Mouse (Mus musculus) common myeloid progenitor, adult 5-6 weeks (primary cell): Measurements from ENCODE around the gene Scpep1. TPM values are rescaled to one million over a fixed set of nuclear protein-coding genes. Genes with fewer than 3 reads are reported as not detected.
A peak's percentile ranks its signal among the peaks of the same experiment; 100 is the strongest.

Experiments used
- ATAC-seq: replicated peaks from 2 replicates; pipeline ENCODE4 v1.8.0; 2016; ENCODE audit warnings: low read depth, mild to moderate bottlenecking, moderate TSS enrichment, inconsistent platforms; ENCODE audit not compliant: poor library complexity, severe bottlenecking
- total RNA-seq: library from RNA; stranded (forward); fragments of 200-1000, 187-1606 nt; gene quantifications from 2 replicates; pipeline ENCODE4 v1.2.3, GENCODE M21; 2017

Gene Scpep1
- total RNA-seq, 1 experiment from 2014 or later = 14.6 TPM

DNA sequence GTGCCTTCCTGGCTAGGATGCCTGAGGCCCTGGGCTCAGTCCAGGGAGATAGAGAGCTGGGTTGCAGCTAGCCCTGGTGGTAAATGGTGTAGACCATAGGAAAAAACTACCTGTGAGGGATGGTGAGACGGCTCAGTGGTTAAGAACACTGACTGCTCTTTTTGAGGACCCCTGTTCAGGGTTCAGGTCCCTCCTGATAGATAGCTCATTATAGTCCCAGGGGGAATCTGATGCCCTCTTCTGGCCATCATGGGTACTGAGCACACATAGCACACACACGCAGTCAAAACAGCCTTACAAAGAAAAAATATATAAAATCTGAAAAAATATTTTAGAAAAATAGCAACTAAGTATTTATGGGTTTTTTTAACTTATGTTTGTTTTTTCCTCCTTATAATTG lies 21.1 kb upstream of the Scpep1 start:
- ATAC-seq = no peak

DNA sequence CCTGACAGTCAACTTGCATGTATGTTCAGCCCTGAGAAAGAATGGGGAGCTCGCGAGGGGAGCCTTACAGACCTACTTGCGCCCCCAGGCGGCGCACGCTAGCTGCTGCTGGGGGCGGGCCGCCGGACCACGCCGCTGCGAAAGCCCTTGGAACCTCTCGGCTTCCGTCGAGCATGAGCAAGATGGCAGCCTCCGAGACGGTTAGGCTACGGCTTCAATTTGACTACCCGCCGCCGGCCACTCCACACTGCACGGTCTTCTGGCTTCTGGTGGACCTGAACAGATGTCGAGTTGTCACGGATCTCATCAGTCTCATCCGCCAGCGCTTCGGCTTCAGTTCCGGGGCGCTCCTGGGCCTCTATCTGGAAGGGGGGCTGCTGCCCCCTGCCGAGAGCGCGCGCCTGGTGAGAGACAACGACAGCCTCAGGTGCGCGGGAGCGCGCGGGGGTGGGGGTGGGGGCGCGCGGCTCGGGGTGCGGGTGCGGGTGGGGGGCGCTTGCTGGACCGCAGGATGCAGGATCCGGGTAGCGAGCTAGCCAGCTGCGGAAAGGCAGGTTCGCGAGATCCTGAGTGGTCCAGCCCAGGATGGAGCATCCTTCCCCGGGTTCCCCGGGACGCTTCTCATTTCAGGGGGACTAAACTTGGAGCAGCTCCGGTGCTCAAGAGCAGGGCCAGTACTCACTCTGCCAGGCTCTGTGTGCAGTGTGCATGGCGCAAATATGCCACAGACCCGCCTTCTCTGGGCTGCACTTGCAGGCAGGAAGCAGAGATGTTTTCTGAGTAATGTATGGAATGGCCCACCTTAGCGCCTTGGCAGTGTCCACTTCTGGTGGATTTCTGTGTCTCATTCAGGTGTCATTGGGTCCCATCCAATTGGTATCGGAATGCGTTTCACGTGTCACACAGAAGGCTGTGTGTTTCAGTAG lies 18.8 kb upstream of the Scpep1 start:
- peak; percentile 90 for ATAC-seq

DNA sequence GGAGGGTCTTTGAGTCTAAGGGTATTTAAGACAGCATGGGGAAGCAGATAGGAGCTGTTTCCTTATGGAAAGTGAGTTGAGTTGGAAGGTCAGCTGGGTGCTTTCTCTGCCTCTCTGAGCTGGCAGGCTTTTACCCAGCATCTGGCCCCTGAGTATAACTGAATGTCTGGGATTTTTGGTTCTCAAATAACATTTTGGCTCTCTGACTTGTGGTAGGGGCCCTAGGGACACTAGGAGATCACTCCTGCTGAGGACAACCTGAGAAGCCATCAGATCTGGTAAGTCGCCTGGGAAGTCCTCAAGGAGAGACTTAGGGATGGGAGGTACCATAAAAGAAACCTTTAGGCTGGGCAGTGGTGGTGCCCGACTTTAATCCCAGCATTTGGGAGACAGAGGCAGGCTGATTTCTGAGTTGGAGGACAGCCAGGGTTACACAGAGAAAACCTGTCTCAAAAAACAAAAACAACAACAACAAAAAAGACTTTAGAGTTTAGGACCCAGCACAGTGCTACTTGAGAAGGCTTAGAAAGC lies 15.0 kb upstream of the Scpep1 start, which contains the start of gene Coil:
Gene Coil (plus strand): TSS at position 51 of the 531 bp plus-strand sequence.
- no peak for ATAC-seq

DNA sequence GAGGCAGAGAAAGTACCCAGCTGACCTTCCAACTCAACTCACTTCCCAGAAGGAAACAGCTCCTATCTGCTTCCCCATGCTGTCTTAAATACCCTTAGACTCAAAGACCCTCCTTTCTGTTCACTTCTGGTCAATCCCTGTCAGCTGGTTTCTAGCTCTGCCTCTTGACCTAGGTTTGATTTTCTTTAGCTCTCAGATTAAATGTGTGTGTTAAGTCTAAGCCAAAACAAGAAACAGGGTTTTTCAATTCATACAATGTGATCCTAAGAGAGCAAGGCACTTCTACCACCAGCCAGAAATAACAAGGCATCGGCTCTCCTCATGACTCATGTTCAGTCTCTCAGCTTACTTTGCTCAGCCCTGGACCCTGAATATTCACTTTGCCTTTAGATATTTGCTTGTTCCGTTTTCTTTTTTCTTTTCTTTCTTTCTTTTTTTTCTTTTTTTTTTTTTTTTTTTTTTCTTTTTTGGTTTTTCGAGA lies 11.7 kb upstream of the Scpep1 start, which contains the start of gene Elobl:
Gene Elobl (minus strand): TSS at position 51 of the 481 bp plus-strand sequence.
- no peak for ATAC-seq

DNA sequence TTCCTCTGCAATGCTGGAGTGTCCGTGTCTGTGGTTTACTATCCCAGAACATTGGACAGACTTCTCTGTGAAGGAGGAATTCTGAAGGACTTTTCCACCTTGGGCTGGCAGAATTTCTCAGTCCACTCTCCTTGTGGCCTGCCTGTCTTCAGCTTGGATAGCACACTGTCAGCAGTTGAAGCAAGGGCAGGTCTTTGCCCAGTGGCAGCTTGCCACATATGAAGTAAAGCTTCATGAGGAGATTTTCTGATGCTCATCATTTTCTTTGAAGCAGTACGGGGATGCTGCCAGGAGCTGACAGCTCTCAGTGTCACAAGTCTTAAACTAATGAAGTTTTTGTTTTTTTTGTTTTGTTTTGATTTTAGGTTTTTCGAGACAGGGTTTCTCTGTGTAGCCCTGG lies 3.6 kb upstream of the Scpep1 start:
- ATAC-seq = no peak

DNA sequence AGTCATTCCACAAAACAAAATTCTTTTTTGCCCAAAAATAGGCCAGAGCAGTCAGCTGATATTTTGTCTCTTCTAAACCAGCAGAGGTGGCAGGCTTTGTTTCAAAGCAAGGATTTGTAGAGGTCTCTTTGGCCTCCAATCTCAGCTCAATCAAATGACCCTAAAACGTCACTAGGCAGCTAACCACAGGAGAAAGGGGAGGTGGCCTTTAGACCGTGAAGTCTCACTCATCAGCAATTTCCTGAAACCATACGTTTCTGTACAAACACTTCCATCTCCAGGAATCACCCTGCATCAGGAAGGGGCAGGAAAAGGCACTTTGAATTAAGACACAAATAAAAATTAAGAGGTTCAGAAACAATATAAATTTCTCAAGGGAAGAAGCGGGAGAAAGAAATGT lies 462 bp downstream of the Scpep1 start:
- peak; percentile 52 for ATAC-seq

DNA sequence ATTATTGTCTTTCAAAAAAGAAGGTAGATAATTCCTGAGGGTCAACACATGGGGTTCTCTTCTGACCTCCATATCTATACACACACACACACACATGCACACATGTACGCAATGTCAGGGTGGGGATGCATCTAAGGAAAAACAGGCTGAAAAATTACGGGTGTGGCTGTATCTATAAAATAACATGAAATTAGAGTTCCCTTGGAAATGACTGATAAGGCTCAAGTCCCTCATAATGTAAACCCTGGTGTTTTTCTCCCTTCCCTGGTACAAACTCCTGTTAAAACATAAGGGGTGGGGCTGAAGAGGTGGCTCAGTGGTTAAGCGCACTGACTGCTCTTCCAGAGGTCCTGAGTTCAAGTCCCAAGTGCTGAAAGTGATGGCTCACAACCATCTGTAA lies 1.7 kb downstream of the Scpep1 start:
- ATAC-seq = no peak

DNA sequence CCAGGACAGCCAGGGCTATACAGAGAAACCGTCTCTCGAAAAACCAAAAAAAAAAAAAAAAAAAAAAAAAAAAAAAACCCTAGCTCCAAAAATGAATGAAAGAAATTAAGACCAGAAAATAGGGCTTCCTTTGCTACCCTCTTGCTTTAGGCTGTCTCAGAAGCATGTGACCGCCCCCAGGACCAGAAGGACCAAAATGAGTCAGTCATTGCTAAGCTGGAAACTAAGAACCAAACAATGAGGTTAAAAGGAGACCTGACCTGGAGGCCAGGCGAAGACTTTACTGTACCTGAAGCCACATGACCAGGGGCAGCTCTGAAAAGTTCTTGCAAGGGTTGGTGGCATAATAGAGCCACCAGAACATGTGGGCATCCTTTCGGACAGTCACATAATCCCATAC lies 3.1 kb downstream of the Scpep1 start:
- no peak for ATAC-seq

DNA sequence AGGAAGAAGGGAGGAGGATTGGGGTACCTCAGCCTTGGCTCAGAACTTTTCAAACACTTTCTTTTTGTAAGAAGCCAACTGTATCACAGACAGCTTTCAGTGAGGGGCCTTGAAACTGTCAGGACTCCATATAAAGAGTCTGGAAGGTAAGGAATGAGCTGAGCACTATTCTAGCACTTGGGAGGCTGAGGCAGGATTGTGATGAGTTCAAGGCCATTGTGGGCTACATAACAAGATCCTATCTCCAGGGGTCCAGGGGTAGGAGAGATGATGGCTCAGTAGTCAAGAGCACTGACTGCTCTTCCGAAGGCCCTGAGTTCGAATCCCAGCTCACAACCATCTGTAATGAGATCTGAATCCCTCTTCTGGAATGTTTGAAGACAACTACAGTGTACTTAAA lies 3.7 kb downstream of the Scpep1 start:
- ATAC-seq = no peak

DNA sequence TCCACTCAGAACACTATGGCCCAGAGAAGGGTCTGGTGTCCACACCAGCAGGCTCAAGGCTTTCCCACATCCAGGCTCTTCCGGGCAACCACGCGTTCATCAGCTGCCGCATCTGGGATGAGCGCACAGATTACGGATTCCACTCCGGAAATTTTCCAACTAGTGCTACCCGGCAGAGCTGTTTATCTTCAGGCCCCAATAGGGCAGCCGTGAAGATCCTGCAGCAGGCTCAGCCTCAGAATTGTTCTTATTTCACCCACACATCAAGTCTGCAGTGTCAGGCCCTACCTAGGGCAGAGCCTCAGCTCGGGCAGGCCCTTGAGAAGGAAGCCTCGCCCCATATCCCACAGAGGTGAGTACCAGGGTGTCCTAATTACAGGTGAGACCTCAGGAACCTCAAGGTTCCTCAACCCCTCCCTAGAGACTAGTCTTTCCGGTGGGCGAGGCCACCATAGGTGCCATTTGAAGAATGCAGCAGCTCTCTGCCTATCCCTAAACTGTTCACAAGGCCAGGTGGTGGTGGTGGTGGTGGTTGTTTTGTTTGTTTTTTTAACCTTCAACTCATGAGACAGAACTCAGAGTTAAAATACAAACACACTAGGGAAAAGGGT lies 4.5 kb downstream of the Scpep1 start:
- ATAC-seq = no peak

DNA sequence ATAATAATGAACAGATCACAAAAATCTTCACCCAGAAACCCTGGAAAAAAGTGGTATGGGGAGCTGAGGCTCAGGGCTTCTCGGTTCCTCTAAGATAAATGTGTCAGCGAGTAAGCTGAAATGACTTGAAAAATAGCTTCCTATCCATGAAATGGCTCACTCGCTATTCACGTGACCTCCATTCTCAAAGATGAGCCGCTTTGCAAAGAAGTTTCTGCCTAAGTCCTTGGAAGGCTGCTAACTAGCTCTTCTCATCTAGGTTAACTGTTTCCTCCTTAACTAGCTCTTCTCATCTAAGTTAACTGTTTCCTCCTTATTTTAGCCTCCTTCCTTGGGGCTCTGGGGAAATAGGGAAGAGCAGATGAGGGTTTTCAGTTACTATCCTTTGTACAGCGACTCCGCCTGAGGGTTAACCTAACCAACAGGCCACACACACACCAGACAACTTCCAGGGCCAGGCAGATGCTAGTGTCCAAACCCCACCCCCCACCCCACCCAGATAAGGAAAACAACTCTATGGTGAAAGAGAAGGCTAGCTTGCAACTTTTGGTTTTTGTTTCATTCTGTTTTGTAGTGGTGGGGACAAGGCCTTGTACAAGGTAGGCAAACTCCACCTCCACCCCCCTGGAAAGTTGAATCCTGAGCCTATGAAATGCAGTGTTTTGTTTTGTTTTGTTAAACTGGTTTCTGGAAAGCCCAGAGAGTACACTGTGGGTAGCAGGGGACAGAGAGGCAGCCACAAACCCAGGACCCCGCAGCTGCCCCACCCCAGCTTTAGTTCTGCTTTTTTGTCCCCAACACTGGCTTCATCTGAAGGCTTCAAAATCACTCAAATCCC lies 5.2 kb downstream of the Scpep1 start:
- peak; percentile 55 for ATAC-seq

DNA sequence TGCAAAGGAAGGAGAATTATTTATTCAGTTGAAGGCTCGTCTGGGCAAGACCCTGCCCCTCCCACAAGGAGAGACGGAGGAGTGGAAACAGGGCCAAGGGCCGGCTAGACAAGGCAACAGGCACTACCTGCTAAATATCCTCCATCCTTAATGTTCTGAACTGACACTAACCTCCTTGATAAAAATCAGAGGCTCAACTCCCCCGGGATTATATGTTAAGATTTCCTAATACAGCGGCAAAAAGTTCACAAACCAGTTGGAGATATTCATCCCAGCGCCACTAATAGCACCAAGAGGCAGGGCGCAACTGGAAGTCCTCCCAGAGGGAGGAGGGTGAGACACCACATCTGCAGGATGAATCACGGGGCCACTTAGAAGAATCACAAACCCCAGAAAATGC lies 6.4 kb downstream of the Scpep1 start:
- no peak for ATAC-seq

DNA sequence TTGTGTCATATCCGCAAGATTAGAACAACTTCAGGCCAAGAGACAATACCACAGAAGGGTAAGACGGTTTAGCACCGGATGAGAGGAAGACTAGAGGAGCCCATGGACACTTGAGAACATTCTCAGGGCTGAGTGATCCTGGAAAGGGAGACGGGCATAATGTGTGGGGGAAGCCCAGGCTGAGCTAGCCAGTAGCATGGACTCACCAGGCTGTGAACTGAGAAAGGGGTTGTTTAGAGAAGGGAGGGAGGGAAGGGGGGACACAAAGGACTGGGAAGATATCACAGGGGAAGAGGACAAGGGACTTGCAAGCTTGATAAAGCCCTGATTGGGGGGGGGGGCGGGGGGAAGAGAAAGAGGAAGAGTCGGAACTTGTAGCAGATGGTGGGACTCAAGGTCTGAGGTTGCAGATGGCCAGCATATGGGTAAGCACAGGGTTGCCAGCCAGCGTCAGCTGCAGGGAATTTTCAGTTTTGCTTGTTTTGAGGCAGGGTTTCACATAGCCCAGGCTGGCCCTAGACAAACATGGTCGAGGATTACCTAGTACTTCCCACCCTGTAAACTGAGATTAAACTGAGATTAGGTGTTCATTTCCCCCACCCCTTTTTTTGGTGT lies 9.2 kb downstream of the Scpep1 start:
- ATAC-seq = peak; percentile 53

DNA sequence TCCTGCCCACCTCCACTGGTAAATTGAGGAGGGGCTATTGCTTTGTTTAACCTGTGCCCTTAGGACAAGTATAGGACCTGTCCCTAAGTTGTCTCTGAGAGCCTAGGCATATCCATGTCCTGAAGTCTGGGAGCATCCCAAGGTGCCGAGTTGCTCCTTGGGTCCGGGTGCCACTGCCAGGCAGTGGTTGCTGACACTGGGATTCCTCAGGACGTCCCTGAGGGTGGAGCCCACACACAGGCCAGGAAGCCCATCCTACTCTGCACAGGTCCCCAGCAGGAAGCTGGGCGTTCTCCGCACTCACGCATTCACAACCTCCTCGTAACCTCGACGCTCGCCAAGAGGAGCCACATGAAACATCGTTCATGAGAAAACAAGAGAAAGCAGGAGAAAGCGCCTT lies 13.8 kb downstream of the Scpep1 start:
- no peak for ATAC-seq

DNA sequence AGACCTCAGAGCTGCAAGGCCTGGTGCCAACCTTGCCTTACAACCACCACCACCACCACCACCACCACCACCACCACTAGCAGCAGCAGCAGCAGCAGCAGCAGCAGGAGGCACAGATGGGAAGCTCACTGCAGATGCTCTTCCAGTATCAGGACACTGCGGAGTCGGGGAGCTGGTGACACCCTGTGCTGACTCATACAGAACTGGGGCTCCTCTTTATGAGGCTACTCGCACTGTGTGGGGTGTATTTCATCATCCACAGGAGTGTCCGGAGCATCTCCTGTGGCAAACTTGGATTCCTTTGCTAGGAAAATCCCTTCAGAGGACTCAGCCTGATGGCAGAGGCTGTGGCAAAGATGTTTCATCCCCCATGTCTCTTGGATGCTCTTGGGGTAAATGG lies 15.6 kb downstream of the Scpep1 start:
- ATAC-seq = no peak

DNA sequence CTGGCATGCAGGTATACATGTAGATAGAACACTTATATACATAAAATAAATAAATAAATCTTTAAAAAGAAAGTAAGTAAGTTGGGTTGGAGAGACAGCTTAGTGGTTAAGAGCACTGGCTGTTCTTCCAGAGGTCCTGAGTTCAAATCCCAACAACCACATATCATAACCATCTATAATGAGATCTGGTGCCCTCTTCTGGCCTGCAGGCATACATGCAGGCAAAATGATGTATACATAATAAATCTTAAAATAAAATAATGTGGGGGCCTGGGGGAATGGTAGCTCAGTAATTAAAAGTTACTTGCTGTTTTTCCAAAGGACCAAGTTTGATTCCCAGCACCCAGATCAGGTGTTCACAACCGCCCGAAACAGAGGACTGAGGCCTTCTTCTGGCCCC lies 16.5 kb downstream of the Scpep1 start:
- ATAC-seq = no peak

DNA sequence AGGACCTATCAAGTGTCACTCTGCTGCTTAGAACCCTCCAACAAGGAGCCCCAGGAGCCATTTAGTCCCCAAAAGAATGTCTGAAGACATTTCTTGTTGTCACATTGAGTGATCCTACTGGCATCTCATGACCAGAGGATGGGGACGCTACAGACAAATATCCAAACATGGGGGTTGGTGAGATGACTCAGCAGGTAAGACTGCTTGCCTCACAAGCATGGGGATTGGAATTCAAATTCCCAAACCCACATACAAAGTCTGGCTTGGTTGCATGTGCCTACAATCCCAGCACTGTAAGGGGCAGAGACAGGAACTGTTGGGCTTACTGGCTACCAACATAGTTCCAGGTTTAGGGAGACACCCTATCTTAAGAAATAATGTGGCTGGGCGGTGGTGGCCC lies 17.4 kb downstream of the Scpep1 start:
- ATAC-seq = no peak

DNA sequence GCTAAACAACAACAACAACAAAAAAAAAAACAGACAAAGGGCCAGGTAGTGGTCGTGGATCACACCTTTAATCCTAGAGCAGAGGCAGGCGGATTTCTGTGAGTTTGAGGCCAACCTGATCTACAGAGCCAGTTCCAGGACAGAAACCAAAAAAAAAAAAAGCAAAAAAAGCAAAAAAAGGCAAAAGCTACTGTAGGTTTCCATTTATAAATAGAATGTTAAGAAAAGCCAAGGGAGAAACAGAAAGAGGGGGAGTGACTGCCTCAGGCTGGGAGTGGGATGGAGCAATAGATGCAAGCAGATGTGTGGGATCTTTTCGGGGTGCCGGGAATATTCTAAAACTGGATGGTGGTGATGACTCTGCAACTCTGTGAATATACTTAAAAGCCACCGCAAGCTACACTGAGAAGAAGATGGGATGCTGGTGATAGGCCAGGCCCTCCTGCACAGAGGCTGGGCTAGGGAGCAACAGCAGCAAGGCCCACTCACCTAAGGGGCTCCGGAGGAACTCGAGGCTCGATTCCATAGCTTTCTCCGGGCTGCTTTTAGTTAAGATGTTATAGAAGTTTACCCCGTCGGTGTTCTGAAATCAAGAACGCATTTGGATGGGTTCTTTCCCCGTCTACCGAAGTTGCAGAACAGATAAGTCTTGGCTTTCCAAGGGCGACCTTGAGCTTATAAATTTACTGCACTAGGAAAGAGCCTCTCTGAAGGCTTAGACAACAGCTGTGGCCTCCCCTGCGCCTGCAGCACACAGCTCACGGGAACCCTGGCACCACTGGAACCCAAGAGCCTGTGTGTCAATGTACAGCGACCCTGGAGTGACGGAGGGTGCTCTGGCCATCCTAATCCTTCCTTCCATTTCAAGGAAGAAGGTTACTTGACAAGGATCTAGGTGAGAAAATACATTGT lies 20.9 kb downstream of the Scpep1 start:
- ATAC-seq = no peak

DNA sequence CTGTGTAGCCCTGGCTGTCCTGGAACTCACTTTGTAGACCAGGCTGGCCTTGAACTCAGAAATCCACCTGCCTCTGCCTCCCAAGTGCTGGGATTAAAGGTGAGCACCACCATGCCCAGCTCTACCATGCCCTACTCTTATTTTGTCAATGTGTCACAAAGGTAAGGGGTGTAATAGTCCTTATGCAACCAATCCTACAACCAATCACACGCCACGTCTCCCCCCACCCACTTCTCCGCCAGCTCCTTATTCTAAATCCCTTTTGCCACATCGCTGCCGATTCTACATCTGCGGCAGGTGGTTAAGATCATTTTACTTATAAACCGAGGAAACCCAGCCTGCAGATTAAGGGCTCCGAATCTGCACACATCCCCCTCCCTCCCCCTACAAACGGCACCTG lies 22.2 kb downstream of the Scpep1 start:
- ATAC-seq = no peak
